Mouse (Mus musculus) ovary, postnatal 10 days (tissue): Measurements from ENCODE around the gene Gm3327.
"Not testable (repeated sequence)": the region's sequence is repeated elsewhere in the genome, so short reads cannot be mapped to it uniquely, and the experiment has no call there.

Experiments used
- DNase-seq: peaks from one replicate; pipeline ENCODE4 v3.0.0; 2022; ENCODE audit warnings: low spot score

Gene Gm3327

GRCm38 (mm10) chr14:44123551-44123950 lies at the start of gene Gm3327:
Gene Gm3327 (plus strand): TSS chr14:44123851.
- not testable (repeated sequence) for DNase-seq

GRCm38 (mm10) chr14:44077785-44078341 lies 45.8 kb upstream of the Gm3327 start:
- not testable (repeated sequence) for DNase-seq

GRCm38 (mm10) chr14:44086588-44086987 lies 37.1 kb upstream of the Gm3327 start:
- DNase-seq: not testable (repeated sequence)

GRCm38 (mm10) chr14:44087535-44087934 lies 36.1 kb upstream of the Gm3327 start:
- DNase-seq: not testable (repeated sequence)

GRCm38 (mm10) chr14:44091524-44091923 lies 32.1 kb upstream of the Gm3327 start:
- not testable (repeated sequence) for DNase-seq

GRCm38 (mm10) chr14:44094445-44094844 lies 29.2 kb upstream of the Gm3327 start:
- not testable (repeated sequence) for DNase-seq

- DNase-seq: not testable (repeated sequence)
Measured at GRCm38 (mm10) chr14:44100030-44100429, 23.6 kb upstream of the Gm3327 start.

- not testable (repeated sequence) for DNase-seq
Measured at GRCm38 (mm10) chr14:44102354-44102753, 21.3 kb upstream of the Gm3327 start, which contains the start of gene Ear2. Gene Ear2 (plus strand): TSS chr14:44102654.

- DNase-seq: no peak
Measured at GRCm38 (mm10) chr14:44110981-44111380, 12.7 kb upstream of the Gm3327 start.
